Mouse (Mus musculus) adrenal gland (tissue): ENCODE measurements at regions not wholly inside any gene's neighbourhood (a gene's known extent, or its start where the extent isn't known, plus 50 kb on each side); places are given as distances from the start of the nearest gene placed in this dataset.

ENCODE experiments used
- intact Hi-C: fragments of 180-260 bp; cut with DNase I; formaldehyde crosslinking; loops from one replicate; pipeline ENCODE4 v1.15.1; 2025

DNA sequence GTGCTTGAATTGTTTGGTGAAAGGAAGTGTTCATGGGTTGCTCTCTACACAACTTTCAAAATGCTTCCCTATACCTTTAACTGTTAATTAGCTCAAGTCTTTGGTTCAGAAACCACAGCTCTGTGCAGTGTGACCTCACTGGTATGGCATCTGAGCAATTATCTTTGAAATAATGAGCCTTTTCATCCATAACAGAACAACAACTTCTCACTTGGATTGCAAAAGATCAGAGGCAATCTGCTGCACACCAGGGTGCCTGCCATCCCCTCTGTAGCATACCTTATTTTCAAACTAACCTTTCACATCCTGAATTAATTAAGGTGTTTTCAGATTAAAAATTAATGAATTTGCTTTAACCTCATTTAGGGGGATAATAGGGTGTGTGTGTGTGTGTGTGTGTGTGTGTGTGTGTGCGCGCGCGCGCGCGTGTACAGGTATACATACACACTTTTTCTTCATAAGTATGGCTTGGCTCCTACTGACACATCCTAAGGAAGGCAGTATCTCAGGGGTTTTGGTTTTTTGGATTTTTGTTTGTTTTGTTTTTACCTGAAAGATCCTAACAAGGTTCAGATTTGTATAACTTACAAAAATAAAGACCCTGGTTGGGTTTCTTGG is 493.8 kb downstream of the Rapgef2 start:
- intact Hi-C loops = no loop called here

GRCm38 (mm10) chr3:78782766-78783165 is 503.6 kb downstream of the Rapgef2 start:
- intact Hi-C loops = no loop called here

DNA sequence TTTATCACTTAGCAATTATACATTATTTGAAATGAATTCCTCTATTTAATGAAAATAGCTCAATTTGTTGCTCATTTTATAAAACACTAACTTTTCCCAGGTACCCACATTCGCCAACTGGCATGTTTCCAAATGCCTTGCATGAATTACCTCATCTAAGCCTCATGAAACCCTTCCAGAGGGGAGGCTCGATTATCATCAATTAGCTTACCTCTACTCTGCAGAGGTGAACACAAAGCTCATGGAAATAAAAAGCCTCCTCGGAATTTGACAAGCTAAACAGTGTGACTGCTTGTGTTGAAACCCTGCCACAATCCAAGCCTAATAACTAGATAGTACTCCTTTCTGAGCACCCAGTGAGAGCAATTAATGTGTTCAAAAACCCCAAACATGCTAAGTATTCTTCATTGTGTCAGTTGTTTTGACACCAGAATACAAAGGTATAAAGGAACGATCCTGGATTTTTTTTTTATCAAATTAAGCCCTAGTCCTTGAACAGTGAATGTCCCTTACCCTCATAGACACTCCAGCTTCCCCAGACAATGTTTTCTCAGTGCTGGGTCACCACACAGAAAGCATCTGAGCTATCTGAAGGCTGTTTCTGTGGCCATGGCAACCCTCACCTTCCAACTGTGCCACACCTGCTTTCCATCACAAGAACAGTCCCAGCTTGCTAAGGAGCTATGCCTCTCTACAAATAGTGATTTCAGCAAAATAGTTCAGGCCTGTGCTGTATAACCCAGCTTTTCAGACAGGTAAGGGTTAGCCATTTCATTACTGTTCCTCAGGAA is 530.4 kb downstream of the Rapgef2 start:
- intact Hi-C loops = no loop called here

GRCm38 (mm10) chr3:78736111-78736510 is 550.2 kb downstream of the Rapgef2 start:
- intact Hi-C loops = no loop called here

DNA sequence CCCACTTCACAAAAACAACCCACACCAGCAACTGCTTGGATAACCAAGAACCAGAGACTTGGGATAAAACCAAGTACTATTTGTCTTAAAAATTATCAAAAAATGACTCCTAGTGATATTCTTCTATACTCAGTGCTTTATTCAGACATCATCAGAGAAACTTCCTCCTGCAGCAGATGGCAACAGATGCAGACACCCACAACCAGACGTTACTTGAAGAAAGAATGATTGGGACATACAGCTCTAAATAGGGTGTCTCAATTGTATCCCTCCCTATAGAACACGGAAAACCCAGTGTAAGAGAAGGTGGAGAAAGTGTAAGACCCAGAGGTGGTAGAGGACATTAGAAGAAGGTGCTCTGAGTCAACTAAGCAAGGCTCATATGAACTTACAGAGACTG is 569.6 kb downstream of the Rapgef2 start:
- intact Hi-C loops = no loop called here

GRCm38 (mm10) chr3:78707687-78708086 is 578.6 kb downstream of the Rapgef2 start:
- intact Hi-C loops = no loop called here

- intact Hi-C loops = no loop called here
These were observed 587.4 kb downstream of the Rapgef2 start for GRCm38 (mm10) chr3:78698936-78699335.

- intact Hi-C loops = no loop called here
These were observed 594.8 kb downstream of the Rapgef2 start for GRCm38 (mm10) chr3:78691499-78691898.

GRCm38 (mm10) chr3:78677656-78678055 is 608.7 kb downstream of the Rapgef2 start:
- intact Hi-C loops = no loop called here

GRCm38 (mm10) chr3:78676806-78677205 is 609.5 kb downstream of the Rapgef2 start:
- intact Hi-C loops = no loop called here

DNA sequence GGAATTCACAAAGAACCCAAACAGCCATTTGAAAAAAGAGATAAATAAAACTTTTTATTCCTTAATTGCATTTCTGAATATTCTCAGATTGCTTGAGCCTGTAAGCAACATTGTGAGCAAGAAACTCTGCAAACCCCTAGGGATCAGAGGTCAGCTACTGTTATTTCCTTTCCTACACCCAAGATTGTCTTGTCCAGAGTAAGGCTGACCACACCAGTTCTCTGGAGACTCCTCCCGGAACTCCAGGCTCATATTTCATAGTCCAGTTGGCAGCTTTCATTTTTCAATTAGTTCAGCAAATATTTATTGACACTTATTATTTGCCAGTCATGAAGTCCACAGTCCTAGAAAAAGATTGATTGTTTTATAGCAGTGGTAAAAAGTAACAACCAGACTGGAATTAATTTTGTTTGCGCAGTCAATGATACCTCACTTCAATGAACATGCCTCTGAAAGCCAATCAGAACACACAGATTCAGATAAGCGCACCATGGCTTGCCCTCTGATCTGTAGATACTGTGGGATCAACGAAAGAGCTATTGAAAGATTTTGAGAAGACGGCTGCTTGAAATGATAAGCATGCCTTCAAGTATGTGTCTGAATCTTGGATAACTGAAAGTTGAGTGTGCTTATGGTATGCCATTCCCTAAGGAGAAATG is 611.7 kb downstream of the Rapgef2 start:
- intact Hi-C loops = no loop called here

GRCm38 (mm10) chr3:78668050-78668449 is 618.3 kb downstream of the Rapgef2 start:
- intact Hi-C loops = no loop called here

GRCm38 (mm10) chr3:78667374-78668023 is 618.8 kb downstream of the Rapgef2 start:
- intact Hi-C loops = no loop called here

DNA sequence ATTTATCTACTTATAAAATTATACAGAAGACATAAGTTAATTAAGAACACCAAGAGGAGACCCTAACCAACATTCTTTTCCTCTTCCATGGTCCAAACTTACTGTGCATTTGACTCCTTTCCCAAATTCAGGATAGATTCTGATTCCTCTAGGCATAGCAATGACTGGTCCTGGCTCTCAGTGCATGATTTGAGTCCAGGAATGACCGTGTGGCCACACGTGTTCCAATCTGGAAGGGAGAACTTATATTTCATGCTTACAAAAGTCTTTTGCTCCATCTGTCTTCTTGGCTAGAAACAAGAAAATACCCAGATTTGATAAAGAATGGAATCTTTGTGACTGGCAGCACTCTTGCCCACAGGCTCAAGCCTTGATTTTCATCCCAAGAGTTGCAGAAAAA is 638.2 kb downstream of the Rapgef2 start:
- intact Hi-C loops = no loop called here

- intact Hi-C loops = no loop called here
These were observed 650.9 kb downstream of the Rapgef2 start for GRCm38 (mm10) chr3:78635386-78635785.

DNA sequence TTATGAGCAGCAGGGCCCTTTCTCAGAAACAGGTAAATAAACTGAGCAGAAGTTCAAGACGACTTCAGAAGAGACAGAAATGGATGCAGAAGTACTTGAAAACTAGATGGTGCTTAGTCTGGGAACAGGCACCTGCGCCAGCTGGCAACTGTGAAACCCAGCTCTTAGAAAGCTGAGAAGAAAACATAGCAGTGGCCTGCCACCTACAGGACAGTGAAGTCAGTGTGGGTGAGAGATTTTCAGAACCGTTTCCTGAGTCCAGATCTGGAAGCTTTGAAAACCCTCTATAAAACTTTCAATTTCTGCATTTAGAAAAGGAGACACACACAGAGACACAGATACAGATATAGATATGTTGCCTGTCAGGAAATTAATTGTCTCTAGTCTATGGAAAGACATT is 667.4 kb downstream of the Rapgef2 start:
- intact Hi-C loops = no loop called here

- intact Hi-C loops = no loop called here
These were observed 691.5 kb downstream of the Rapgef2 start for GRCm38 (mm10) chr3:78594718-78595236.

DNA sequence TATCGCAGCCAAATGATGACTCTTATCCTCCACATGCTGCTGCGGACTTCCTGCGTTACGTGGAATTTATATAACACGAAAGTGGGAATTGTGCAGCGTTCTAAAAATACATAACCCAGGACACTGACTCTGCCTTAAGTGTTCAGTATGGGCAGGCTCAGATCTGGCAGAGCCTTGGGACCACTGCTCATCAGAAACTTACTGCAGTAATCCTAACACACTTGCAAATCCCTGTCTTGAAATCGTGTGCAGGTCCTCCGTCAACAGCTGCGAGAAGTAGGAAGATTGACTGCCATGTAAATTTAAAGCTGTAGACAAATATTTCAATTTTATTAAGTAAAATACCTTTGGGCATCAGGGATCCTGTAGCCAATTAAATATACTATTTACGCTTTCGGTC is 692.0 kb downstream of the Rapgef2 start:
- intact Hi-C loops = no loop called here

GRCm38 (mm10) chr3:78586639-78587038 is 699.7 kb downstream of the Rapgef2 start:
- intact Hi-C loops = no loop called here

DNA sequence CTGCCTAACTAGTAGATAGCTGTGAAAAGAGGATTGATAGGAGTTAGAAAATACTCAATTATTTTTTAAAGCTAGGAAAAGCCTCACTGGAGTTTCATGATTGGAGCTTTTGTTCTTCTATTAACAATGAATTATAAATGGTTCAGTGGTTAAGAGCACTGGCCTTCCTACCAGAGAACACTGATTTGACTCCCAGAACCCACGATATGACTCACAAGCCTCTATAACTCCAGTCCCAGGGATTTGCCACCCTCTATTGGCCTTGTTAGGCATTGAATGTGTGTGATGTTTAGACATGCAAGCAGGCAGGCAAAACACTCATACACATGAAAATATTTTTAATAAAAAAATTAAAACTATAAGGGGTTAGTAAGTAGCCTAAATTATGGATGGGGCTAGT is 704.4 kb downstream of the Rapgef2 start:
- intact Hi-C loops = no loop called here

- intact Hi-C loops = no loop called here
These were observed 705.2 kb downstream of the Rapgef2 start for GRCm38 (mm10) chr3:78581100-78581499.
